Mouse (Mus musculus) left cerebral cortex, adult 11 months (tissue): ENCODE results near the gene Rasgrf1.
A peak's percentile ranks its signal among the peaks of the same experiment; 100 is the strongest.

Source experiments
- DNase-seq: peaks from one replicate; pipeline ENCODE4 v3.0.0; 2022; ENCODE audit warnings: low spot score

Rasgrf1 gene

GRCm38 (mm10) chr9:89970886-89971486 is 61.3 kb downstream of the Rasgrf1 start:
- DNase-seq, result no peak

GRCm38 (mm10) chr9:89972321-89972720 is 62.6 kb downstream of the Rasgrf1 start:
- DNase-seq, result no peak

- no peak for DNase-seq
These were observed 64.1 kb downstream of the Rasgrf1 start for GRCm38 (mm10) chr9:89973856-89974255.

GRCm38 (mm10) chr9:89974463-89974931 is 64.8 kb downstream of the Rasgrf1 start:
- DNase-seq, result no peak

GRCm38 (mm10) chr9:89976366-89976940 is 66.7 kb downstream of the Rasgrf1 start:
- no peak for DNase-seq

- DNase-seq, result no peak
These were observed 69.5 kb downstream of the Rasgrf1 start for GRCm38 (mm10) chr9:89979248-89979647.

GRCm38 (mm10) chr9:89982256-89982655 is 72.5 kb downstream of the Rasgrf1 start:
- DNase-seq, result no peak

GRCm38 (mm10) chr9:89988053-89988452 is 78.3 kb downstream of the Rasgrf1 start:
- no peak for DNase-seq

- no peak for DNase-seq
These were observed 79.3 kb downstream of the Rasgrf1 start for GRCm38 (mm10) chr9:89988811-89989528.

GRCm38 (mm10) chr9:90006432-90006831 is 96.7 kb downstream of the Rasgrf1 start:
- no peak for DNase-seq

- DNase-seq, result no peak
These were observed 97.4 kb downstream of the Rasgrf1 start for GRCm38 (mm10) chr9:90007094-90007493.

GRCm38 (mm10) chr9:90008138-90008537 is 98.4 kb downstream of the Rasgrf1 start:
- DNase-seq, result no peak

GRCm38 (mm10) chr9:90011849-90012248 is 102.1 kb downstream of the Rasgrf1 start:
- DNase-seq, result no peak

- no peak for DNase-seq
These were observed 104.9 kb downstream of the Rasgrf1 start for GRCm38 (mm10) chr9:90014649-90015048.

GRCm38 (mm10) chr9:90016204-90016603 is 106.5 kb downstream of the Rasgrf1 start:
- no peak for DNase-seq

GRCm38 (mm10) chr9:90020866-90021265 is 111.2 kb downstream of the Rasgrf1 start:
- peak; percentile 37 for DNase-seq

GRCm38 (mm10) chr9:90021442-90021841 is 111.7 kb downstream of the Rasgrf1 start:
- DNase-seq, result no peak

GRCm38 (mm10) chr9:90027709-90028108 is 118.0 kb downstream of the Rasgrf1 start:
- DNase-seq, result no peak

GRCm38 (mm10) chr9:90033922-90034321 is 124.2 kb downstream of the Rasgrf1 start:
- no peak for DNase-seq

GRCm38 (mm10) chr9:90035168-90035567 is 125.5 kb downstream of the Rasgrf1 start:
- DNase-seq, result no peak

GRCm38 (mm10) chr9:90035794-90036193 is 126.1 kb downstream of the Rasgrf1 start:
- no peak for DNase-seq

GRCm38 (mm10) chr9:90036313-90036712 is 126.6 kb downstream of the Rasgrf1 start:
- DNase-seq, result no peak

GRCm38 (mm10) chr9:90038535-90038934 is 128.8 kb downstream of the Rasgrf1 start:
- DNase-seq, result no peak
